ENCODE assay signal across 8 mouse cellular contexts in genomic region chr5:32084401-32084804, GRCm38 (mm10). TPM values are rescaled to one million over a fixed set of nuclear protein-coding genes. Genes with fewer than 3 reads are reported as not detected.
DNase-seq lines count a peak whose midpoint lies in the region; ATAC-seq and TF ChIP-seq lines count a peak whose summit lies in the region.
"Had no signal": no experiment of that assay in that cellular context is flagged by ENCODE, and none has a peak within 500 bp of the region (broad histone marks: within the 10 kb centered on the region; RNA-seq: fewer than 3 reads in every experiment).

No protein-coding gene starts in this region.

- no peaks in the 10 kb centered on the region for H3K9me3 ChIP-seq in embryonic facial prominence, embryonic 15.5 days (replicated peaks)
- H3K9me3 ChIP-seq in kidney, embryonic 14.5 days (ENCODE audit: control insufficient read depth, low read length) = no peaks in the 10 kb centered on the region
- no peaks in the 10 kb centered on the region for H3K9me3 ChIP-seq in hindbrain, embryonic 11.5 days (ENCODE audit: control insufficient read depth, low read length)
- H3K9me3 ChIP-seq: liver, embryonic 13.5 days had no signal

- H3K4me3 ChIP-seq in kidney, adult 2 months (ENCODE audit: insufficient read depth, low read depth, low read length) = no peak overlapping the region
- no peak overlapping the region for H3K4me3 ChIP-seq in embryonic facial prominence, embryonic 15.5 days (replicated peaks)
- H3K4me3 ChIP-seq in kidney, embryonic 14.5 days (ENCODE audit: low read length) = no peak overlapping the region
- H3K4me3 ChIP-seq in hindbrain, embryonic 11.5 days (ENCODE audit: low read depth, low read length) = no peak overlapping the region
- H3K4me3 ChIP-seq: liver, embryonic 13.5 days had no signal

- ATAC-seq in embryonic facial prominence, embryonic 15.5 days (ENCODE audit: insufficient number of reproducible peaks, low FRiP score, low TSS enrichment, low read depth) = peak; percentile 81
- no peak for ATAC-seq in kidney, embryonic 14.5 days (ENCODE audit: low FRiP score, low TSS enrichment)
- no peak for ATAC-seq in hindbrain, embryonic 11.5 days (ENCODE audit: low FRiP score)

- H3K4me2 ChIP-seq in embryonic facial prominence, embryonic 15.5 days (replicated peaks) = no peak overlapping the region
- H3K4me2 ChIP-seq in kidney, embryonic 14.5 days (replicated peaks; ENCODE audit: low read depth, low read length) = no peak overlapping the region
- H3K4me2 ChIP-seq in hindbrain, embryonic 11.5 days (replicated peaks; ENCODE audit: low read depth, low read length) = no peak overlapping the region
- H3K4me2 ChIP-seq: liver, embryonic 13.5 days had no signal

- WGBS in kidney, adult 2 months = 48% methylated on average over 10 of the region's 10 CpGs
- 39% methylated on average over 10 of the region's 10 CpGs for WGBS in embryonic facial prominence, embryonic 15.5 days
- 62% methylated on average over 10 of the region's 10 CpGs for WGBS in kidney, embryonic 14.5 days
- WGBS in hindbrain, embryonic 11.5 days = 87% methylated on average over 10 of the region's 10 CpGs

- H3K36me3 ChIP-seq in kidney, adult 2 months (ENCODE audit: control insufficient read depth, insufficient read depth, low read length) = no peaks in the 10 kb centered on the region
- H3K36me3 ChIP-seq in embryonic facial prominence, embryonic 15.5 days = no peaks in the 10 kb centered on the region
- H3K36me3 ChIP-seq in kidney, embryonic 14.5 days (ENCODE audit: control insufficient read depth, insufficient read depth, low read length) = no peaks in the 10 kb centered on the region
- no peaks in the 10 kb centered on the region for H3K36me3 ChIP-seq in hindbrain, embryonic 11.5 days (ENCODE audit: control insufficient read depth, insufficient read depth, low read length)
- H3K36me3 ChIP-seq: liver, embryonic 13.5 days had no signal

- H3K27ac ChIP-seq in kidney, adult 2 months (ENCODE audit: insufficient read depth, low read depth, low read length) = no peak overlapping the region
- peak overlapping the region; percentile 91 for H3K27ac ChIP-seq in embryonic facial prominence, embryonic 15.5 days (replicated peaks)
- H3K27ac ChIP-seq in kidney, embryonic 14.5 days (ENCODE audit: low read depth, low read length) = peak overlapping the region; percentile 51; the same call in 1 of the 2 replicates
- H3K27ac ChIP-seq in hindbrain, embryonic 11.5 days (ENCODE audit: low read depth, low read length) = no peak overlapping the region
- H3K27ac ChIP-seq: liver, embryonic 13.5 days had no signal

- H3K9ac ChIP-seq in embryonic facial prominence, embryonic 15.5 days = no peak overlapping the region
- no peak overlapping the region for H3K9ac ChIP-seq in kidney, embryonic 14.5 days (ENCODE audit: low read depth, low read length)
- H3K9ac ChIP-seq in hindbrain, embryonic 11.5 days (ENCODE audit: low read depth, low read length) = no peak overlapping the region
- H3K9ac ChIP-seq: liver, embryonic 13.5 days had no signal

- TF ChIP-seq POLR2A in kidney, adult 2 months (IDR thresholded peaks at IDR 0.05; ENCODE audit: low read depth, low read length) = no peak

- H3K4me1 ChIP-seq in kidney, adult 2 months (ENCODE audit: control insufficient read depth, insufficient read depth, low read length) = no peaks in the 10 kb centered on the region; the same call in 1 of the 2 replicates
- peaks cover 50% of the 10 kb centered on the region for H3K4me1 ChIP-seq in embryonic facial prominence, embryonic 15.5 days
- H3K4me1 ChIP-seq in kidney, embryonic 14.5 days (ENCODE audit: control insufficient read depth, insufficient read depth, low read length) = no peaks in the 10 kb centered on the region
- no peaks in the 10 kb centered on the region for H3K4me1 ChIP-seq in hindbrain, embryonic 11.5 days (replicated peaks; ENCODE audit: control insufficient read depth, insufficient read depth, low read length)

- peak; percentile 43 for DNase-seq in kidney, adult 2 months
- DNase-seq in kidney, adult 18-20 months = no peak
- DNase-seq in lung, postnatal 10 days = peak; percentile 69
- no peak for DNase-seq in hindbrain, embryonic 11.5 days (ENCODE audit: low spot score)
- no peak for DNase-seq in urinary bladder, postnatal 25 days (ENCODE audit: low spot score)
- DNase-seq: liver, embryonic 13.5 days had no signal

- TF ChIP-seq CTCF in kidney, adult 2 months (conservative IDR thresholded peaks at IDR 0.05; ENCODE audit: insufficient read depth, insufficient read length, low read depth, low read length) = no peak

- H3K27me3 ChIP-seq in kidney, adult 2 months (replicated peaks; ENCODE audit: control insufficient read depth, insufficient read depth, low read length) = no peaks in the 10 kb centered on the region
- no peaks in the 10 kb centered on the region for H3K27me3 ChIP-seq in embryonic facial prominence, embryonic 15.5 days
- H3K27me3 ChIP-seq in kidney, embryonic 14.5 days (ENCODE audit: control insufficient read depth, insufficient read depth, low read length) = no peaks in the 10 kb centered on the region
- no peaks in the 10 kb centered on the region for H3K27me3 ChIP-seq in hindbrain, embryonic 11.5 days (ENCODE audit: control insufficient read depth, insufficient read depth, low read length)
- H3K27me3 ChIP-seq: liver, embryonic 13.5 days had no signal

RNA-seq across cellular contexts. Expression of gene Fosl2, which starts 51.2 kb away (rescaled TPM):
- polyA plus RNA-seq in kidney, adult 2 months (2012; rRNA removed) = 7.5 and 9.0 TPM in 2 replicates
- 12.5 and 14.0 TPM in 2 replicates for polyA plus RNA-seq in embryonic facial prominence, embryonic 15.5 days (2015; fragmentation: Nextera tagmentation; extraction: Ambion mirVana)
- polyA plus RNA-seq in kidney, embryonic 14.5 days (2014; fragmentation: Nextera tagmentation; extraction: Ambion mirVana) = 7.0 and 7.1 TPM in 2 replicates
- polyA plus RNA-seq in hindbrain, embryonic 11.5 days (2014; fragmentation: Nextera tagmentation; extraction: Ambion mirVana) = 0.67 and 1.1 TPM in 2 replicates

Comparison
In these comparisons a context has a peak if more than half of its experiments do, and no peak if none do; other contexts are left out.
1. DNase-seq: peak in kidney, adult 2 months (single experiment) and lung, postnatal 10 days (single experiment); none in kidney, adult 18-20 months (single experiment), hindbrain, embryonic 11.5 days (single experiment) and urinary bladder, postnatal 25 days (single experiment).
2. H3K27ac ChIP-seq: peak in embryonic facial prominence, embryonic 15.5 days (single experiment) and kidney, embryonic 14.5 days (single experiment); none in kidney, adult 2 months (single experiment) and hindbrain, embryonic 11.5 days (single experiment).